Mouse (Mus musculus) effector memory CD4-positive, alpha-beta T cell, adult 5 months (primary cell): ENCODE results near the gene Prss54. TPM values are rescaled to one million over a fixed set of nuclear protein-coding genes. Genes with fewer than 3 reads are reported as not detected.

Experiments
- polyA plus RNA-seq: library from polyadenylated mRNA; unstranded; fragments of 100-300 nt; shearing (Covaris generic); gene quantifications from one replicate; pipeline ENCODE4 v1.2.1, GENCODE M21; 2017

Gene Prss54
- polyA plus RNA-seq: not detected

DNA sequence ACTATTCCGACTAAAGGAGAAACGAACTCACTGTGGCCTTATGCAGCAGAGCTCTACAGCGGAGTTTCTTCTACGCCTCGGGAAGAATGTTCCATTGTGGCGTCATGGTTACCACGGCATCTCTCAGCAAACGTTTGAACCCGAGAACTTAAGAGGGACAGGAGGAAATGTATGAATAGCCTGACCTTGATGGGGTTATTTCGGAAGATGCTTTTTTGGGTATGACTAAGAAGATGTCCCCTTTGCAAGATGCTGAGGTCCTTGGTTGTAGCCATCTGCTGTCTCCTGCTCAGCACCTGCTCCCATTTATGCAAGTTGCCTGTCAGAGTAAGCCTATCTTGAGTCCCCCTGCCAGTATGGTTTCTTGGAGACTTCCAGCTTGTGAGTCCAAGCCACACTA is at the start of gene Prss54:
Gene Prss54, minus strand, starts transcription at position 101 of the 400 bp plus-strand sequence.

DNA sequence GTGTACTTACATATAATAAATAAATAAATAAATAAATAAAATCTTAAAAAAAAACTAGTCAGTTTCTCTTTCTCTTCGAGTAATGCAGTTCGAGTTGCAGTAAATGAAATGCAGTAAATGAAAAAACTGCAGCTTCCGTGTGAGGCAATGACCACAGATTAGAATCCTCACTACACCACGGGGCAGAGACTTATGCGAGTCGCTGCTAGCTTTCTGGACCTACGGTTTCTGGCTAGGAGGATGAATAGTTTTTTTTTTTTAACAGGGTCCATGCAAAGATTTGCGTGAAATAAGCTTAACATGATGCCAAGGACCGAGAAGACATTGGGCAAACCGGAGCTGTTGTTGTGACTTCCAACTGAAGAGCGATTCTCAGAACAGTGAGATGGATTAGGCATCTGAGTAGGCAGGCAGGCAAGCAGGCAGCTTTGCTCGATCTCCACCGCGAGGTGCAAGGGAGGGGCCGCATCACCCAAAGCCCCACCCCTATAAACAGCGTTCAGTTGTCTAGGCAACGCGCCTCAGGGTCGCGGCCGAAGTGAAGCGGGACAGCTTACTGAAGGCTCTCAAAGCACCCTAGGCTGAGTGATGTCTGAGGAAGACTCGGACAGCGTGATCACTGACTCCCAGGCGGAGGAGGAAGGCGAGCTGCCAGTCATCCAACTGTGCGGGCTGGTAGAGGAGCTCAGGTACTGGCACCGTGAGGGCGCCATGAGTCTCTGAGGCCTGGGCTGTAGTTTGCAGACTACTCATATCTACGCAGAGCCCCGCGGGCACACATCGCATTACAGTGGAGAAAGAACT is 42.4 kb downstream of the Prss54 start, which contains the start of gene Ccdc113:
Gene Ccdc113, plus strand, starts transcription at position 502 of the 804 bp plus-strand sequence.

Other genes with a start within 250 kb of the Prss54 start
- 6.1 TPM for gene Zfp319, start 244.4 kb downstream of the Prss54 start, polyA plus RNA-seq
- 47.6 TPM for gene Usb1, start 244.1 kb downstream of the Prss54 start, polyA plus RNA-seq
- 0.29 TPM for gene Mmp15, start 224.1 kb downstream of the Prss54 start, polyA plus RNA-seq
- 45.7 TPM for gene Cfap20, start 141.5 kb downstream of the Prss54 start, polyA plus RNA-seq
- gene Csnk2a2, start 86.3 kb downstream of the Prss54 start, polyA plus RNA-seq: 39.7 TPM
- not detected for gene Ccdc113, start 42.3 kb downstream of the Prss54 start, polyA plus RNA-seq
- gene Gins3, start 57.1 kb upstream of the Prss54 start, polyA plus RNA-seq: 4.8 TPM
- gene Ndrg4, start 100.6 kb upstream of the Prss54 start, polyA plus RNA-seq: 1.5 TPM
- 73.9 TPM for gene Setd6, start 139.5 kb upstream of the Prss54 start, polyA plus RNA-seq
- gene Cnot1, start 231.1 kb upstream of the Prss54 start, polyA plus RNA-seq: 107 TPM
- gene Sap18b, start 249.0 kb upstream of the Prss54 start, polyA plus RNA-seq: 269 TPM